Mouse (Mus musculus) retina, postnatal 7 days (tissue): ENCODE results near the gene Nsun6.

Experiments
- DNase-seq: peaks from one replicate; pipeline ENCODE4 v3.0.0-alpha.2; 2012; ENCODE audit warnings: low read depth, low spot score

Gene Nsun6

GRCm38 (mm10) chr2:15054945-15055637 is at the start of gene Nsun6:
Gene Nsun6 (minus strand): TSS chr2:15055069.
- peak; percentile 97 for DNase-seq

- DNase-seq, result no peak
These were observed 49.5 kb upstream of the Nsun6 start for GRCm38 (mm10) chr2:15104386-15104785.

- no peak for DNase-seq
These were observed 41.7 kb upstream of the Nsun6 start for GRCm38 (mm10) chr2:15096514-15097090.

- no peak for DNase-seq
These were observed 32.4 kb upstream of the Nsun6 start for GRCm38 (mm10) chr2:15087308-15087707.

- DNase-seq, result no peak
These were observed 28.8 kb upstream of the Nsun6 start for GRCm38 (mm10) chr2:15083702-15084101.

- no peak for DNase-seq
These were observed 12.2 kb upstream of the Nsun6 start for GRCm38 (mm10) chr2:15067091-15067490.

GRCm38 (mm10) chr2:15065447-15065846 is 10.6 kb upstream of the Nsun6 start:
- DNase-seq, result no peak

GRCm38 (mm10) chr2:15064380-15065269 is 9.8 kb upstream of the Nsun6 start:
- DNase-seq, result no peak

- no peak for DNase-seq
These were observed 8.9 kb upstream of the Nsun6 start for GRCm38 (mm10) chr2:15063815-15064214.

- DNase-seq, result no peak
These were observed 6.0 kb upstream of the Nsun6 start for GRCm38 (mm10) chr2:15060856-15061255.

GRCm38 (mm10) chr2:15058227-15058626 is 3.4 kb upstream of the Nsun6 start:
- no peak for DNase-seq

GRCm38 (mm10) chr2:15055741-15056151 is 877 bp upstream of the Nsun6 start:
- DNase-seq, result no peak

- DNase-seq, result no peak
These were observed 373 bp downstream of the Nsun6 start for GRCm38 (mm10) chr2:15054496-15054895.

GRCm38 (mm10) chr2:15049117-15049873 is 5.6 kb downstream of the Nsun6 start, which contains the start of gene Arl5b:
Gene Arl5b (plus strand): TSS chr2:15049395.
- DNase-seq, result peak; percentile 76

- no peak for DNase-seq
These were observed 14.5 kb downstream of the Nsun6 start for GRCm38 (mm10) chr2:15040326-15040725.

GRCm38 (mm10) chr2:15038705-15039104 is 16.2 kb downstream of the Nsun6 start:
- no peak for DNase-seq

GRCm38 (mm10) chr2:15027816-15028215 is 27.1 kb downstream of the Nsun6 start:
- no peak for DNase-seq

- DNase-seq, result no peak
These were observed 28.1 kb downstream of the Nsun6 start for GRCm38 (mm10) chr2:15026817-15027216.

- no peak for DNase-seq
These were observed 46.8 kb downstream of the Nsun6 start for GRCm38 (mm10) chr2:15008072-15008471.

GRCm38 (mm10) chr2:15007531-15007930 is 47.3 kb downstream of the Nsun6 start:
- DNase-seq, result no peak

- DNase-seq, result no peak
These were observed 57.0 kb downstream of the Nsun6 start for GRCm38 (mm10) chr2:14997836-14998235.

- DNase-seq, result no peak
These were observed 58.8 kb downstream of the Nsun6 start for GRCm38 (mm10) chr2:14996036-14996435.
